Mouse (Mus musculus) retina, postnatal 1 day (tissue): ENCODE measurements around the gene Ccdc18.
"Not testable (repeated sequence)": the region's sequence is repeated elsewhere in the genome, so short reads cannot be mapped to it uniquely, and the experiment has no call there.

Source experiments
- DNase-seq: peaks from one replicate; pipeline ENCODE4 v3.0.0-alpha.2; 2012

Gene Ccdc18

DNA sequence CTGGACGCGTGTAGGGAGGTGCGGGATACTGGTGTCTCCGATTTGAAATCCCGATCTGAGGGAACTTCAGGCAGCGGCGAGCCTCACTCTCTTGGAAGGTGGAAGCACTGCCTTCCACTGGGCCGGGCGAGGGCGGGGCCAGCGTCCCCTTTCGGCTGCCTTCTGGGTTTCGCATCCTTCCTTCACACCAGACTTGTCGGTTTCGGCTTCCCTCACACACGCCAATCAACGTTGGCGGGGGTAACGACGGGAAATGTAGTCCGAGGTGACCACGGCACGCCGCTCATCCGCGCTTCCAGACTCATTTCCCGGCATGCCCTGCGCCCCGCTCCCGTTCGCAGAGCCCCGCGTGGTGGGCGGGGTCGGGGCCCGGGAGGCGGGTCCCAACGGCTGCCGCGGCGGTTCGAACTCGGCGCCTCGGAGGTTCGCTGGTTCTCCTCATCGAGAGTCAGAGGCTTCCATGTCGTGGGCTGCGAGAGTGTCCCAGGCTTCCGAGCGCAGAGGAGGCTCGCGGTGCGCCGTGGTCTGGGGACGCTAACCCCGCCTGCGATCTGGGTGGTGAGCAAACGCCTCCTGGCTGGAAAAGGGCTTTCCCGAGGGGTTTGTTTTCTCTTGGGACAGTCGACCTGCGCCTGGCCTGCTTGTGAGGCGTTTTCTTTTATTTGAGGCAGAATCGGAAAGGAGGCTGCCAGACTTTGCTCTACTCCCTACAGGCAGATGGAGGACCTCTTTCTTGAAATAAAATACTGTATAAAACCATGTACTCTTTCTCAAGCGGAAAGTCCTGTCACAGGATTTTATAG lies at the start of gene Ccdc18, which contains the start of gene Tmed5:
Gene Ccdc18 (plus strand): TSS at position 435 of the 803 bp plus-strand sequence.
Gene Tmed5 (minus strand): TSS at position 180 of the 803 bp plus-strand sequence.
- peak; percentile 99 for DNase-seq

DNA sequence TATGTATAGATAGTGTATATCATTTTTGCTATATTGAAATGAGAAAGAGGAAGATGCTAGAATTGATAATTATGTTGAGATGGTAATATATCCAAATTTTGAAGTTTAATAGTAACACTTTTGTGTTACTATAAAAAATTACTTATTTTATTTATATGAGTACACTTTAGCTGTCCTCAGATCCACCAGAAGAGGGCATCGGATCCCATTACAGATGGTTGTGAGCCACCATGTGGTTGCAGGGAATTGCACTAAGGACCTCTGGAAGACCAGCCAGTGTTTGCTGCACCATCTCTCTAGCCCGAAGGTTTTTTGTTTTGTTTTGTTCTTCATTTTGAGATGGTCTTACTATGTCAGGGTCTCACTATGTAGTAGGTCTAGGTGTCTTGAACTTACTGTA lies 47.2 kb upstream of the Ccdc18 start:
- DNase-seq: no peak

DNA sequence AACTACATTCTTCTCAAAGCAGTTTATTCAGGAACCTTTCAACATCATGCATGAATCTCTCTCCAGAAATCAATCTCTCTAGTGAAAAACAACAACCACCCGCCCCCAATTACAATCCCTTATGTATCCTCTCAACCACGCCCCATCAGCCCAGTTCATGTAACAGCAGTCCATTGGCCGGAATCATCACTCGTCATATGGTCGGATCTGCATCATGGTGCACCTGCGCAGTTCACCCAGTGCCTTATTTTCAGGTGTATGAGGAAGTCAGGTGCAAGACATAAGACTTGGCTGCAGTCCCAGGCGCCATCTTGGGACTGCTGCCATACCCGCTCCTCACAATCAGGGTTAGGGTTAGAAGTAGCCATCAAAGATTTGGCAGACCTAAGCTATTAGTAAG lies 39.9 kb upstream of the Ccdc18 start:
- not testable (repeated sequence) for DNase-seq

DNA sequence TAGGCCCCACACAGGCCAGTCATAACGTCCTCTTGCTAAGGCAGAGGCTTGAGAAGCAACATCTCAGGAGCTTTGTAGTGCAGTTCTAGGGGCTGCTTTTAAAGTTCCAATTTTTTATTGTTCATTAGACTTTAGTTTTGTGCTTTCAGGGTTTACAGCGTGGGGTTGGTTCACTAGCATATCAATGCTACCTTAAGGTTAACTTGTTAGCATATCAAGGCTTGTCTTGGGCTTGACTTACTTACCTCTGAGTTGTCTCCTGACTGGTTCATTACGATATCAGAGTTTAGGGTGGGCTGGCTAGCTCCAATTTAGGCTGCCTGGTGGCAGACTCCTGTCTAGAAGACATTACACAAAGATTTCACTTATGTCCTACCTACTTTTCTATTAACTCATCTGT lies 35.0 kb upstream of the Ccdc18 start:
- no peak for DNase-seq

DNA sequence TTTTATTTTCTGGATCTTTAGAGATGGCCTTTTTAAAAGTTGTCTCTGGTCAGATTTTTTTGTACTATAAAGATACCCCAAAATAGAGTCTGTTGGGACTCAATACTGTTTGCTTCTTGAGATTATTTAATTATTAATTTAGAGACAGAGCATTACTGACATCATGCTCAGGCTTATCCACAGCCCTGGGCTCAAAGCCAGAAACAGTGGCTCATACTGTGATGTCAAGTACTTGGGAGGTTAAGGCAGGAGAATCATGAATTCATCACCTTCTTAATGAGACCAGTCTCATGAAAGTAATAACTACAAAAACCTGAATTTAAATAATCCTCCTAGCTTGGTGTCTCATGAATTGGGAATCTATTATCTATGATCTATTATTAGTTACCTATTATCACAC lies 32.5 kb upstream of the Ccdc18 start:
- no peak for DNase-seq

DNA sequence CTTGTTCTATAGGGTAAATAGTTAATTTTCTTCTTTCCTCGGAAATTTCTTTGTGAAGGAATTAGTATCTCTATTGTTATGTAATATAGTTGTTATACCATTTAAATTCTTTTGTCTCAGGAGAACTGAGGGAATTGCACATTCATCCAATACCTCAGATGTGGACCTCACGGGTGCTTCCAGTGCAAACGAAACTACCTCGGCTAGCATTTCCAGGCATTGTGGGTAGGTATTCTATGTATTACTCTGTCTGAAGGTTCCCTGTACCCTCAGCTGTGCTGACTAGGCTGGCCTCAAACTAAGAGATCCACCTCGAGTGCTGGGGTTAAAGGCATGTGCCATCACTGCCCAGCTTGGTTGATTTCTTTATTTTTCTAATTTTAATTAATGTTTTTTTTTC lies 28.4 kb upstream of the Ccdc18 start:
- DNase-seq: no peak

DNA sequence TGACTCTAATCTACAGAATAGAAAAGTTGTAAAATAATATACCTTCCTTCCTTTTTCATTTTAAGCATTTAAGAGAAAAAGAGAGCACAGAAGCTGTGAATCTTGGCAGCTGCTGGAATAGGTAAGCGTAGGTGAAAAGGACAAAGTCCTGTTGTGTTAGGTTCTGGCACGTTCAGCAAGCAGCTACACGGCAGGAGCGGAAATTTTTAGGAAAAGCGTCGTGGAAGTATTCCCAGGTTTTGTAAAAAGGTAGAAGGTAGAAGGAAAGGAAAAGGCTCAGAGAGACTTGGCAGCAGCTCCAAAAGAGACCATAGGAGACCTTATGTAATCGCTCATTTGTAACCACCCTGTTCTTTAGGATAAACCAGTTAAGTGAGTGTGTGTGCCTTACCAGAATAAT lies 23.3 kb upstream of the Ccdc18 start:
- DNase-seq: no peak

DNA sequence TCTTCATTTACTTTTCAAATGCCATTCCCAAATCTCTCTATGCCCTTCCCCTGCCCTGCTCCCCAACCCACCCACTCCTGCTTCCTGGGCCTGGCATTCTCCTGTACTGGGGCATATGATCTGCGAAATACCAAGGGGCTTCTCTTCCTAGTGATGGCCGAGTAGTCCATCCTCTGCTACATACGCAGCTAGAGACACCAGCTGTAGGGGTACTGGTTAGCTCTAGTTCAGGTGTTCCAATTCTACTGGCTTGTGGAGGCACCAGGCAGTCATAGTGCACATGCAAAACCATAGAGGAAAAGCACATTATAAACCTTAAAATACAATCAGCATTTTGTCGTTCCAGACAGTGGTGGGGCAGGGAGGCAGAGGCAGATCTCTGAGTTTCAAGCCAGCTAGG lies 15.0 kb upstream of the Ccdc18 start:
- no peak for DNase-seq

DNA sequence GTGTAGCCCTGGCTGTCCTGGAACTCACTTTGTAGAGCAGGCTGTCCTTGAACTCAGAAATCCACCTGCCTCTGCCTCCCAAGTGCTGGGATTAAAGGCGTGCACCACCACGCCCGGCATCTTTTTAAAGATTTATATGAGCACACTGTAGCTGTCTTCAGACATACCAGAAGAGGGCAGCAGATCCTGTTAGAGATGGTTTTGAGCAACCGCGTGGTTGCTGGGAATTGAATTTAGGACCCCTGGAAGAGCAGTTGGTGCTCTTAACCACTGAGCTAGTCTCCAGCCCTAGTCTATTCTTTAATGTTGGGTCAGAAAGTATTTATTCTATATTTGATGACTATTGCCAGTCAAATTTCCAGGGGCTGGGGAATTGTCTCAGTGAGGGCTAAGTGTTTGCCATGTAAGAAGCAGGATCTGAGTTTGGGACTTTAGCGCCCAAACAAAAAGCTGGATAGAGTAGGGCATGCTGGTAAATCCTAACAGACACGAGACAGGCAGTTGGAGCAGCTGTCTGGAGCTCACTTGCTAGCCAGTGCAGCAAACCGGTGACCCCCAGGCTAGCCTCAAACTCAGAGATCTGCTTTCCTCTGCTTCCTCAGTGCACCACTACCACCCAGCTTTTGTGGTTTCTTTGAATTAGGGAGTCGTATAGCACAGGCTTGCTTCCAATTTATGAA lies 12.3 kb upstream of the Ccdc18 start:
- DNase-seq: peak; percentile 3

DNA sequence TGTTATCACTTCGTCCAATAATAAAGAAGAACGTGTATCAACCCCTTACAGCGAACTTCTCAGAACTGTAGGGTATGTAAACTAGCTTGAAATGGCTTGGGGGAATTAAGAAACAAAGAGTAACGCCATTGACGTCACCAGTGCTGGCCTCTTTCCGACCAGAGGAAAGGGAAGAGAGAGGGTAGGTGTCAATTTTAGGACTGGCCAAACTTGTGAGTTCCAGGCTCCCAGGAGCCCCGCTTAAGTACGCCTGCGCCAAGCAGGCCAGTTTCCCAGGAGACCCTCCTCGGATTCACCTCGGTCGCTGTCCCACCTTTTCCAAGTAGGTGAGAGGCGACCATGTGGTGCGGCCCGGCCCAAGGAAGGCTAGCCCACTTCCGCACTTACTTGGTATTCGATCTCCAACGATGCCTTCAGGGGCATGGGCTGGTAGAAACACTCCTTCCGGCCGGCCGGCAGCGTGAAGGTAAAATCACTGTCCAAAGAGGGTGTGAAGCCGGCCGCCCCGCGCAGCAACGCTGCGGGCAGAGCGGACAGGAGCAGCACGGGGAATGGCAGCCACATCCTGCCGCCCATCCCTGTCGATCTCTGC lies 730 bp upstream of the Ccdc18 start:
- peak; percentile 67 for DNase-seq

DNA sequence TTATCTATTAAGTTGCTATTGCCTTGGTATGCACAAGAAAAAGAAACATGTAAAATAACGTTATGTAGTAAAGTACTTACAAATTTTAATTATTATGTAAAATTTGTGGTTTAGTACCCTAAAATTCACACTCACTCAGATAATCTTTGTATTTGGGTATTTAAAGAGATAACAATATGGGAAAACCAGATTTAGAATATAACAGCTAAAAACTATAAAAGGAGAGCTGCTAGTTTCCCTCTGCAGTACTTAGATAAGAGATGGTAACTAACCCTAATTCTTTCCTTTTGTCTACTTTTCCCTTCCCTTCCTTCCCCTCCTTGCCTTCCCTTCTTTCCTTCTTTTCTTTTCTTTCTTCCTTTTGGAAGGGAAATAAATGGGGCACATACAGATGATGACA lies 19.9 kb downstream of the Ccdc18 start:
- no peak for DNase-seq

DNA sequence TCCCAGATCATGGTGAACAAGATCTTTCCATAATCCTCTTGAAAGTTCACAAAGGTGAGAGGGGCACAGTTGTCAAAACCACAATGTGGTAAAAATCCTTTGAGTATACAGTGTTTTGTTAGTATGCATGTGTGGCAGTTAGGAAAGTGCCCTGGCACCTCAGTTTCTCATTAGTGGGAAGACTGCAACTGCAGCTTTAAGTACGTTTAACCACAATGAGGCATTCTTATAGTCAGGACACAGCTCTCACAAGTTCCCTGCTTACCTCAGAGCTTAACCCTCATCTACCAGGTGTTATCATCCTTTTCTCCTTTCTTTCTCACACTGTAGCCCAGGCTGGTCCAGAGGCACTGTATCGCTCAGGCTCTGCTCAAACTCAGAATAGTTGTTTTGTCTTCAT lies 28.1 kb downstream of the Ccdc18 start:
- DNase-seq: no peak

DNA sequence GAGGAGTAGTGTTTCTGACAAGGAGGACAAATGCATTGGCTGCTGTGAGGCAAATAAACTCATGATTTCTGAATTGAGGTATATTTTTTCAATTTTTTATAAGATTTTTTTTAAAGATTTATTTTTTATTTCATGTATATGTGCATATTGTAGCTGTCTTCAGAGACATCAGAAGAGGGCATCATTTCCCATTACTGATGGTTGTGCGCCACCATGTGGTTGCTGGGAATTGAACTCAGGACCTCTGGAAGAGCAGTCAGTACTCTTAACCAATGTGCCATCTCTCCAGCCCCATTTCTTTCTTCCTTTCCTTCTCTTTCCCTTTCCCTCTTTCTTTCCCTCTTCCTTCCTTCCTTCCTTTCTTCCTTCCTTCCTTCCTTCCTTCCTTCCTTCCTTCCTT lies 31.0 kb downstream of the Ccdc18 start:
- peak; percentile 38 for DNase-seq

DNA sequence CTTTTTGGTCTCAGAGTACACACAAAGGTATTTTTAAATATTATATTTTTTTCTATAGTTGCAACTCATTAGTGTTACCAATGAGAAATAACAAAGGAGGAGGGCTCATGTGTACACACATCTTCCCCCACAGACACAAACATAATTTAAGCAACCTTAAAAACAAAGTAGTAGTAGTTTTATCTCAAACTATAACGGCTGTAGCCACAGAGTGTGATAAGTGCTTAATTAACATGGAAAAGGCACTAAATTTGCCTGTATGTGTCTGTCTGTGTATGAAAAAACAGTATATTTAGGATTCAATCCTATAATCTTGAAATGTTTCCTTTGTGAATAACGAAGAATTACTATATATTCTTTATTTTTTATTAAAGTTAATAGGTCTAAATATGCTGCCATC lies 51.4 kb downstream of the Ccdc18 start:
- DNase-seq: no peak

DNA sequence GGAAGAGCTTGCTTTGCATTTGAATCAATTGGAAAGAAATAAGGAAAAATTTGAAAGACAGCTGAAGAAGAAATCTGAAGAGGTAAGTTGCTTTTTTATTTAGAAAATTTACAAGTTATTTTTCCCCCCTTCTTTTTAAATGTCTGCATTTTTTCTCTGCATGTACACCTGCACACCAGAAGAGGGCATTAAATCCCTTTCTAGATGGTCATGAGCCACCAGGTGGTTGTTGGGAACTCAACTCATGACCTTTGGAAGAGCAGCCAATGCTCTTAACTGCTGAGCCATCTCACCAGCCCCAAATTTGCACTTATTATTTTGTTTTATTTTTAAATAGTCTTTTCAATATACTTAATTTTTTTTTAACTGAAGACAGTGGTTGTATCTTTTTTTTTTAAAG lies 56.3 kb downstream of the Ccdc18 start:
- no peak for DNase-seq

DNA sequence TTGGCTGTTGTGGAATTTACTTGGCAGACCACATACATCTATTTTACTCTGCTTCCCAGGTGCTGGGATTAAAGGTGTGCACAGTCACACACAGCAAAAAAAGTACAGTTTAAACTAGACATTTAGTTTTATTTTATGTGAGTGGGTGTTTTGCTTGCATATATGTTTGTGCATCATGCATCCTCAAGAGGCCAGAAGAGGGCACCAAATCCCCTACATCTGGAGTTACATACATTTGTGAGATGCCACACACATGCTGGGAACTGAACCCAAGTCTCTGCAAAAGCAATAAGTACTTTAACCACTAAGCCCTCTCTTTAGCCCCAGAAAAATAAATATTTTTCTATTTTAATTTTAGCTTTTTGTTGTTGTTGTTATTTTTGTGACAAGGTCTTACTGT lies 73.3 kb downstream of the Ccdc18 start:
- DNase-seq: peak; percentile 5

DNA sequence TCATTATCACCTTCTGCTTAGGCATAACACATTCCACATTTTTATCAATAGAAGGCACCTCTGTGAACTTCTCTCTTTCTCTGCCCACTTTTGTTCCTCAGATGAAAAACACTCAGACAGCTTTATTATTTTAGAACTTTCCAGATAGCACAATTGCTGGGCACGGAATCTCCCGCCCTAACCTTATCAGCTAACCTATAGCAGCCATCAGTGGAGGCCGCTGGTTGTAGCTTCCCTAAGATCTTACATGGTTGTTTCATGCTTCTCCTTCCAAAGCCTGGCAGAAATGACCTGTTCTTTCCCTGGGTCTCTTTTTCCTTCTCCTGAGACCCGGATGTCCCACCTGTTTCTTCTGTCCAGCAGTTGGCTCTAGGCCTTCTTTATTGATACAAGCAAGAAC lies 78.8 kb downstream of the Ccdc18 start:
- no peak for DNase-seq

DNA sequence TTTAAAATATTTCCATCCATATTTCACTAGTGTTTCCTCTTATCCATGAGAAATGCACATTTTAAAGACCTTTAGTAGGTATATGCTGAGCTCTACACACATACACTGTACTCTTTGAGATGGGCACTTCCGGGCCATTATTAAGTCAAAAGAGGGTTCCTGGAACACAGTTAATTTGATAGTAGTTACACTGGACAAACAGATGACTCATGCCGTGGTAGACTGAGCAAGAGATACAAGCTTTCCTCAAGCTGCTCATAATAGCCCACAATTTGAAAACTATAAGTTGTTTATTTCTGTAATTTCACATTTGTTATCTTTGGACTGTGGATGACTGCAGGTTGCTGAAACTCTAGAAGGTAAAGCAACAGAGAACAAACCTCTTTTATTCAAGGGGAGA lies 82.3 kb downstream of the Ccdc18 start:
- no peak for DNase-seq

DNA sequence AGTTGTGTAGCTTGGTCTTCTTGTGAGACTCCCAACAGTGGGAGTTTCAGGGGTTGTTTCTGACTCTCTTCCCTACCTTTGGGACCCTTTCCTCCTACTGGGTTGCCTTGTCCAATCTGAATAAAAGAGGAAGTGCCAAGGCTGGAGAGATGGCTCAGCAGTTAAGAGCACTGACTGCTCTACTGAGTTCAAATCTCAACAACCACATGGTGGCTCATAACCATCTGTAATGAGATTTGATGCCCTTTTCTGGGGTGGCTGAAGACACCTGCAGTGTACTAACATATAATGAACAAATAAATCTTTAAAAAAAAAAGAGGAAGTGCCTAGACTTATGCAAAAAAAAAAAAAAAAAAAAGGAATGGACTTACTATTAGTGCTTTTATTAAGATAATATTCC lies 91.4 kb downstream of the Ccdc18 start:
- DNase-seq: no peak

DNA sequence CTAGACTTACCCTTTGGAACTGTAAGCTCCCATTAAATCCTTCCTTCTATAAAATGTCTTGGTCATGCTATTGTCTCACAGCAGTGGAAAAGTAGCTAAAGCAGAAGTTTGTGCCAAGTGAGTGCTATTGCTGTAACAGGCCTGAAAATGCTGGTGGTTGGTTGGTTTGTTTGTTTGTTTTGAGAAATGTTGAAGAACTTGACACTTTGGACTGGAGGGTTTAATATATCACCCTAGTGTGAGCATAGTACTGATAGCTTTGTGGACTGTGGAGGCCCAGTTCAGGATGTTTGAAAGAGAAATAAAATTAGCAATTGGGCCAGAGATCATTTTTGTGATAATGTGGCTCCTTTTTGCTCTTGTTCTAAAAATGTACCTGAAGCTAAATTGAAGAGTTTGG lies 93.5 kb downstream of the Ccdc18 start:
- DNase-seq: no peak

DNA sequence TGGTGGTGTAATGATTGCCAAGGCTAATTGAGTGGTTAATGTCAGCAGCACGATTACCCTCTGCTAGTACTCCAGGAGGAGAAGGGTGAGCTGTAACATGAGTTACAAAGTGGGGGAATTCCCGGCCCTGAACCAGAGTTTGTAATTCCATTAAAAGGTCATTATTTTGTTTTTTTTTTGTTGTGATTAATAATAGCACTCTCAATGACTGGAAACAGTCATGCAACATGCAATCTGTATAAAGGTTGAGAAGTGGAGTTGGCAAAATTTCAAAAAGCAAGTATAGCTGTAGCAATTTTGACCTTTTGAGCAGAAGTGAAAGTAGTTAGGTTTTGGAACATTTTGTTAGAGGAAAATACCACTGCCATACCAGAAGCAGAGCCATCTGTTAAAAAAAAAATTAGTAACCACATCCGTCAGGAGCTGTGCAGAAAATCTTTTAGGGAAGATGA lies 113.7 kb downstream of the Ccdc18 start:
- DNase-seq: no peak

DNA sequence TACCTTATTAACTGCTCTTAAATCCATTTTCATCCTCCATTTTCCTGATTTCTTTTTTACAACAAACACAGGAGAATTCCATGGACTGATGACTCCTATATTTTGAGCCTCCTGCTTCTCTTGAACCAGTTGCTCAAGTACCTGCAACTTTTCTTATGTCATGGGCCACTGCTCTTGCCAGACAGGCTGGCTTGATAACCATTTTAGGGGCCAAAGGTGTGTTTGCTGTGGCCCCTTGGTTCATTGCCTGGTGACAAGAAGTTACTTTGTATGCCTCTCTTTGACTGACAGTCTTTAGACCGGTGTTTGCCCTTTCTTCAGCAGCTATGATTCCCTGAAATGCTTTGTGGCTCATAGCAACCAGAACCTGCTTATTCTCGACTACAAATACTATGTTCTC lies 117.4 kb downstream of the Ccdc18 start:
- DNase-seq: no peak

DNA sequence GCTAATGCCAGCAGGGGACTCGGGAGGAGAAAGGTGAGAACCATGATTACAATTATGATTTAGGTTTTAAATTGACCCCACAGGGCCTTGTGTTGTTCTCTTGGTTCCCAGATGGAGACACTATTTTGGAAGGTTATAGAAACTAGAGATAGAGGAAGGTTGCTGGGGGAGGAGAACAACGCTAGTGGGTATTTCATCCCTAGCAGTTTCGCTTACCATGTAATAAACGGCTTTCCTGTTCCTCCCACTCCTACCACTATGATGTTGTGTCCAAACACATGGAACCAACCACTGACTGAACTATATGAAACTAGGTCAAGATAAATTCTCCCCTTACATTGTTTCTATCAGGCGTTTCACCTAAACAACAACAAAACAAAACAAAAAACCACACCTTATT lies 122.6 kb downstream of the Ccdc18 start:
- no peak for DNase-seq

DNA sequence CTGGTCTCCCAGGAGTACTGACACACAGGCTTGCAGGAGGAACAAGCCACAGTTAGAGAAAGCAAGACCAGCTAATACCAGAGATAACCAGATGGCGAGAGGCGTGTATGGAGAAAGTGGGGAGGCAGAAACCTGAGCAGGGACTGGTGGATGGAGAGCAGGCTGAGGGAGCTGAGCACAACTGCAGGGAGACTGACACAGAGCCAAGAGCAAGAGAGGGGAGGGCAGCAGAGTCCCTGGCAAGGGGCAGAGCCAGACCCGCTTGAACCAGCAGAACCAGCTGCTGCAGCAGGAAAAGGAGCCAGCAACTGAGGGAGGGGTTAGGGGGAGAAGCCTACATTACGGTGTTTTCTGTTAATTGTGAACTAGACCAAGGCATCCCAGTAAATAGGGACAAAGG lies 130.0 kb downstream of the Ccdc18 start:
- no peak for DNase-seq
